Mouse (Mus musculus): ENCODE data around the gene Mt4. TPM values are rescaled to one million over a fixed set of nuclear protein-coding genes. Genes with fewer than 3 reads are reported as not detected.

The Mt4 gene
- total and polyA plus RNA-seq, 3 experiments: not detected

DNA sequence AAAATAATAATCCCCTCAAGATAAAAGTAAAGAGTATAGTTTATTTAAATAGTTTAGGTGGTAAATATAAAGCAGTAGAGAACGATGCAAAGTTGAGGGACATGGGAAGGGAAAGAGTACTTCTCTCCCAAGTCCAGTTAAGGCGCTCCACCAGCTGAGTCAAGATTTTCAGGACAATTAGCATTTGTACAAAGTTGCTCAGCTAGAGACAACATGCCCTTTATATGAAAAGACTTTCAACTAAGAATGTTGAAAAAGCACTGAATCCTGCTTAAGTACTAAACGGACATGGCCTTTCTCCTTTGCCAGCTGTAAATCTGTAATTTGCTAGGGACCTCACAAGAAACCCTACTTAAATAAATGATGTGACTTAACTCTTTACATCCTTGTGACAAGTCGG is 38.0 kb upstream of the Mt4 start:
- intact Hi-C loops (cut with DNase I): loop anchor here (5.0 kb wide), 3 partner anchors 87 to 113 kb away; partner anchors contain the start of genes Amfr and Nup93
- H3K9ac ChIP-seq (ENCODE audit: low read depth, low read length): no peak overlapping the region
- TF ChIP-seq POLR2A (IDR thresholded peaks at IDR 0.05; ENCODE audit: insufficient read depth, low read depth, low read length) (no peak), CTCF (IDR thresholded peaks at IDR 0.05) (no peak), EP300 (IDR thresholded peaks at IDR 0.05; ENCODE audit: insufficient read depth, low read depth, low read length) (no peak)
- peak overlapping the region; percentile 70; the same call in 1 of the 2 replicates for H3K4me3 ChIP-seq
- no peaks in the 10 kb centered on the region for H3K27me3 ChIP-seq (ENCODE audit: control insufficient read depth, insufficient read depth, low read length)
- H3K4me1 ChIP-seq (ENCODE audit: control insufficient read depth, insufficient read depth, low read length): peaks cover 2% of the 10 kb centered on the region; the same call in 1 of the 2 replicates
- DNase-seq: no peak
- no peaks in the 10 kb centered on the region; the same call in 1 of the 2 replicates for H3K79me2 ChIP-seq (replicated peaks; ENCODE audit: control insufficient read depth, insufficient read depth, low read length)
- peak overlapping the region; percentile 87 for H3K27ac ChIP-seq
- WGBS: 64% methylated on average over 4 of the region's 4 CpGs
- no peaks in the 10 kb centered on the region for H3K36me3 ChIP-seq (ENCODE audit: control insufficient read depth, insufficient read depth, low read length)

DNA sequence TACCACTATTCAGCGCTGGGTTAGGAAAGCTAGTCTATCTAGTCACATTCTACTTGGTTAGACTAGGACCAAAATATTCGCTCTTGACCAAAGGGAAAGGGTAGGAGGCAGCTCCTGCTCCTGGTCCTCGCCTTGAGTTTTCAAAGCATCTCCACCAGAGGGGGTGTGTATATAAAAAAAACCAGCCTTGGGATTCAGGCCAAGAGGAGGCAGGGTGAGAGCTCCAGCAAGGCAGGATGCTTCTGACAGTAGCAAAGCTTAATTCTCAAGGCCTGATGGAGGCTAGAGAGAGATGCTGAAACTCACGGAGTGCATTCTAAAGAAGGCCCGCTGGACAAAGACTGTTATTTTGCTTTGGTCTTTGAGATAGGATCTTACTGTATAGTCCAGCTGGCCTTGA is 32.9 kb upstream of the Mt4 start:
- DNase-seq: no peak

DNA sequence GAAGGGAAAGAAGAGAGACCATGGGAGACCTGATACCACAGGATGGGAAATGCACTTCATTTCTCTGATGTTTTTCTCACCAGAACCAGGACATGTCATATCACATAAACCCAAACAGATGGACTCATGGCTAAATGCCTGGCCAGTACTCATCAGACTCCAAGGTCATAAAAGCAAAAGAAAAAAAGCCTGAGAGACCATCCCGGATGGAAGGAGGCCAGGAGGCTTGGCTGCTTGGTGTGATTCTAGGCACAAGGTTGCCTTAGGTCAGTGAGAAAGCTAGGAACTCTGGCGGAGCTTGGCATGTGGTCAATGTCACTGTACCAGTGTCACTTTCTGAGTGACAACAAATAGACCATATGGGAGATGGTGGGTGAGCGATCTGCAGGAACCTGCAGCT is 29.1 kb upstream of the Mt4 start:
- H3K27me3 ChIP-seq (ENCODE audit: control insufficient read depth, insufficient read depth, low read length): no peaks in the 10 kb centered on the region
- H3K79me2 ChIP-seq (replicated peaks; ENCODE audit: control insufficient read depth, insufficient read depth, low read length): no peaks in the 10 kb centered on the region
- peak; percentile 33 for DNase-seq
- H3K4me3 ChIP-seq: no peak overlapping the region
- H3K27ac ChIP-seq: no peak overlapping the region
- no peaks in the 10 kb centered on the region; the same call in 1 of the 2 replicates for H3K4me1 ChIP-seq (ENCODE audit: control insufficient read depth, insufficient read depth, low read length)
- TF ChIP-seq CTCF (IDR thresholded peaks at IDR 0.05) (no peak), EP300 (IDR thresholded peaks at IDR 0.05; ENCODE audit: insufficient read depth, low read depth, low read length) (no peak), POLR2A (IDR thresholded peaks at IDR 0.05; ENCODE audit: insufficient read depth, low read depth, low read length) (no peak)
- no peak overlapping the region for H3K9ac ChIP-seq (ENCODE audit: low read depth, low read length)
- H3K36me3 ChIP-seq (ENCODE audit: control insufficient read depth, insufficient read depth, low read length): no peaks in the 10 kb centered on the region
- WGBS: 48% methylated on average over 3 of the region's 3 CpGs
- intact Hi-C loops (cut with DNase I): no loop called here

More for the DNA sequence above, 32.9 kb upstream of the Mt4 start:
- no peak for TF ChIP-seq POLR2A (IDR thresholded peaks at IDR 0.05; ENCODE audit: insufficient read depth, low read depth, low read length)
- 0 out of 2 replicates have a peak, but pooled peaks have one; percentile 13 for TF ChIP-seq CTCF (IDR thresholded peaks at IDR 0.05)
- H3K27ac ChIP-seq: no peak overlapping the region
- H3K9ac ChIP-seq (ENCODE audit: low read depth, low read length): no peak overlapping the region
- 50% methylated on average over 5 of the region's 5 CpGs for WGBS
- H3K27me3 ChIP-seq (ENCODE audit: control insufficient read depth, insufficient read depth, low read length): no peaks in the 10 kb centered on the region
- H3K4me3 ChIP-seq: no peak overlapping the region
- H3K79me2 ChIP-seq (replicated peaks; ENCODE audit: control insufficient read depth, insufficient read depth, low read length): no peaks in the 10 kb centered on the region
- no peaks in the 10 kb centered on the region for H3K36me3 ChIP-seq (ENCODE audit: control insufficient read depth, insufficient read depth, low read length)
- H3K4me1 ChIP-seq (ENCODE audit: control insufficient read depth, insufficient read depth, low read length): no peaks in the 10 kb centered on the region; the same call in 1 of the 2 replicates
- intact Hi-C loops (cut with DNase I): no loop called here

DNA sequence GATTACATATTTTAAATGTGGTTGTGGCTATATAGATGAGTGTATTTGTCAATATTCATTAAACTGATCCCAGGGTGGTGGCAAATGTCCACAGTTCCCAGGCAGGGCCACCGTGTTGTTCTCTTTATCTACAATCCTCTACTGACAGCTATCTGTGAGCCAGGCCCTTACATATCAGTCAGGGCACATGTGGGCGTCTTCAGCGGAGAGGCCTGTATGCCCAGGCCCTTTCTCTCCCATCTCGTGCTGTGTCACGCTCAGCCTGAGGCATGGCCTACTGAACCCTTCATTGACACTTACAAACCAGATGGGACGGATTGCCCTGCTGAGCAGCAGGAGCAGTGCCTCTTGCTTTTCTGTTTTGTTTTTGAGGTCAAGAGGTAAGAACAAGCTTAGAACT is 27.6 kb upstream of the Mt4 start:
- Histone ChIP-seq H3K27me3 (ENCODE audit: control insufficient read depth, insufficient read depth, low read length) (no peaks in the 10 kb centered on the region), H3K27ac (no peak overlapping the region), H3K4me1 (ENCODE audit: control insufficient read depth, insufficient read depth, low read length) (no peaks in the 10 kb centered on the region; the same call in 1 of the 2 replicates), H3K4me3 (no peak overlapping the region), H3K79me2 (replicated peaks; ENCODE audit: control insufficient read depth, insufficient read depth, low read length) (no peaks in the 10 kb centered on the region), H3K36me3 (ENCODE audit: control insufficient read depth, insufficient read depth, low read length) (no peaks in the 10 kb centered on the region), H3K9ac (ENCODE audit: low read depth, low read length) (no peak overlapping the region)
- TF ChIP-seq EP300 (IDR thresholded peaks at IDR 0.05; ENCODE audit: insufficient read depth, low read depth, low read length) (no peak), POLR2A (IDR thresholded peaks at IDR 0.05; ENCODE audit: insufficient read depth, low read depth, low read length) (no peak), CTCF (IDR thresholded peaks at IDR 0.05) (no peak)
- no peak for DNase-seq
- WGBS: 85% methylated on average over 6 of the region's 6 CpGs
- intact Hi-C loops (cut with DNase I): no loop called here

DNA sequence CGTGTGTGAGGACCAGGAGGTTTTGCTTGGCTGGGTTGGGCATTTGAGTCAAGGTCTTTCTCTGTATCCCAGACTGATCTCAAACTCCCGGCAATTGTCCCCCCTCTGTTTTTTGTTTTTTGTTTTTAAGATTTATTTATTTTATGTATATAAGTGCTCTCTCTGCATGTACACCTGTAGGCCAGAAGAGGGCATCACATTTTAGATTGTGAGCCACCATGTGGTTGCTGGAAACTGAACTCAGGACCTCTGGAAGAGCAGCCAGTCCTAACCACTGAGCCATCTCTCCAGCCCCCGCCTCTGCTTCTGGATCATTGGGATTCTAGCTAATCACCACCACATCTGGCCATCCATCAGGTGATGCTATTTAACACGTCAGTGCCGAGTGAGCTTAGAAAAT is 27.2 kb upstream of the Mt4 start:
- no peaks in the 10 kb centered on the region for H3K79me2 ChIP-seq (replicated peaks; ENCODE audit: control insufficient read depth, insufficient read depth, low read length)
- no peaks in the 10 kb centered on the region; the same call in 1 of the 2 replicates for H3K4me1 ChIP-seq (ENCODE audit: control insufficient read depth, insufficient read depth, low read length)
- no peak overlapping the region for H3K4me3 ChIP-seq
- no peak for DNase-seq
- intact Hi-C loops (cut with DNase I): loop anchor here (5.0 kb wide), 1 partner anchor 87 kb away; no protein-coding TSS in a partner anchor
- no peaks in the 10 kb centered on the region for H3K36me3 ChIP-seq (ENCODE audit: control insufficient read depth, insufficient read depth, low read length)
- TF ChIP-seq POLR2A (IDR thresholded peaks at IDR 0.05; ENCODE audit: insufficient read depth, low read depth, low read length): no peak
- 0 out of 2 replicates have a peak, but pooled peaks have one; percentile 6 for TF ChIP-seq CTCF (IDR thresholded peaks at IDR 0.05)
- no peak for TF ChIP-seq EP300 (IDR thresholded peaks at IDR 0.05; ENCODE audit: insufficient read depth, low read depth, low read length)
- H3K27ac ChIP-seq: no peak overlapping the region
- WGBS: 87% methylated on average over 5 of the region's 5 CpGs
- H3K9ac ChIP-seq (ENCODE audit: low read depth, low read length): no peak overlapping the region
- no peaks in the 10 kb centered on the region for H3K27me3 ChIP-seq (ENCODE audit: control insufficient read depth, insufficient read depth, low read length)

DNA sequence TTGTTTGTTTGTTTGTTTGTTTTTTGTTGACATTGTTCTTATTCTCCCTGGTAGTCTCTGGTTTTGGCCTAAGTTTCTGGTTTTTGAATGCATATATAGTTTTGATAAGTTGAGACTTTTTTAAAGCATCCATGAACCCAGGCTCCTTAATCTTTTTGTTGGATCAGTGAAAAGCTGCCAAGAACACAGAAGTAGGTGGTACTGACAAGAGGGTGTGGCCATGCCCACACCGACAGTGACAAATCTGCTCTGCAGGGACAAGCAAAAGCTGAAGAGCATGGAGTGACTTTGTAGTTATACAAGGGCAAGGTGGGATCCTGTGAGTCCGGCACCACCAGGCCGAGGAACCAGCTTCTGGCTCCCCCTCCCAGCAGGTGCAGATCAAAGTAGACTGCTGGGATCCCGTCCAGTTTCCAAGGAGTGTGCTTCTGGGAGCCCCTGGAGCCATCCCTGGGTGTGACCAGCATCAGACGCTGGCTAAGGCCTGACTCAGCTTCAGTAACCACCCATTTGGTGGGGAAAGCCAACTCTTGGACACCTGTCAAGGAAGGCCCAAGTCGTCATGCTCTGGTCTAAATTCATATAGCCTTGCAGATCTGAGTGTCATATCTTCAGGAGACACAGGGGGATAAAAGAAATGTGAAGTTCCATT is 26.3 kb upstream of the Mt4 start:
- Histone ChIP-seq H3K79me2 (replicated peaks; ENCODE audit: control insufficient read depth, insufficient read depth, low read length) (no peaks in the 10 kb centered on the region), H3K27ac (no peak overlapping the region), H3K9ac (ENCODE audit: low read depth, low read length) (no peak overlapping the region), H3K4me3 (no peak overlapping the region), H3K27me3 (ENCODE audit: control insufficient read depth, insufficient read depth, low read length) (no peaks in the 10 kb centered on the region), H3K4me1 (ENCODE audit: control insufficient read depth, insufficient read depth, low read length) (no peaks in the 10 kb centered on the region; the same call in 1 of the 2 replicates), H3K36me3 (ENCODE audit: control insufficient read depth, insufficient read depth, low read length) (no peaks in the 10 kb centered on the region)
- DNase-seq: no peak
- TF ChIP-seq EP300 (IDR thresholded peaks at IDR 0.05; ENCODE audit: insufficient read depth, low read depth, low read length): no peak
- no peak for TF ChIP-seq CTCF (IDR thresholded peaks at IDR 0.05)
- no peak for TF ChIP-seq POLR2A (IDR thresholded peaks at IDR 0.05; ENCODE audit: insufficient read depth, low read depth, low read length)
- intact Hi-C loops (cut with DNase I): loop anchor here (5.0 kb wide), 1 partner anchor 87 kb away; no protein-coding TSS in a partner anchor
- 69% methylated on average over 6 of the region's 6 CpGs for WGBS

Data from heart, adult 2 months (tissue).